Mouse (Mus musculus) cerebellum, adult (tissue): ENCODE results near the gene Spink4.

Source experiments
- ATAC-seq: cut with Nextera tagmentation; 2 replicates; pipeline ENCODE4 v1.9.2; 2017; ENCODE audit warnings: mild to moderate bottlenecking, moderate library complexity, mixed read lengths; ENCODE audit not compliant: insufficient number of reproducible peaks, low FRiP score, low TSS enrichment

The Spink4 gene

DNA sequence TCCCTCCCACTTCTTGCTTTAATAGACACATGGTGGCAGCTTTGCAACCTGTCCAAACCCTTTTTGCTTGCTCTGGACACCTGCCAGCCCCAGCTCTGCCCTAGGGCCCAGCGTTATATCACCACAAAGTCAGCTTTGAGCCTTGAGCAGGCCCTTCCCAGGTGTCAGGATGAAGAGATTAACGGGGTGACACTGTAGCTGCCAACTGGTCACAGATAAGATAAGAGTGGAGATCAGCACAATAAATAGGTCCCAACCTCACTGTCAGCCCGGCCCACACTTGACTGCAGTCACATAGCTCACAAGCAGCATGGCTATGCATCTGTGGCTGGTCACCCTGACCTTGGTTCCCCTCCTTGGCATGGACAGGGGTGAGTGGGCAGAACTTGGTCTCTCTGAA, at the start of gene Spink4:
Gene Spink4 (plus strand): TSS at position 268 of the 400 bp plus-strand sequence.
- no peak for ATAC-seq

GRCm38 (mm10) chr4:40870206-40870605, 49.6 kb upstream of the Spink4 start:
- no peak for ATAC-seq

GRCm38 (mm10) chr4:40872129-40872528, 47.7 kb upstream of the Spink4 start:
- no peak for ATAC-seq

DNA sequence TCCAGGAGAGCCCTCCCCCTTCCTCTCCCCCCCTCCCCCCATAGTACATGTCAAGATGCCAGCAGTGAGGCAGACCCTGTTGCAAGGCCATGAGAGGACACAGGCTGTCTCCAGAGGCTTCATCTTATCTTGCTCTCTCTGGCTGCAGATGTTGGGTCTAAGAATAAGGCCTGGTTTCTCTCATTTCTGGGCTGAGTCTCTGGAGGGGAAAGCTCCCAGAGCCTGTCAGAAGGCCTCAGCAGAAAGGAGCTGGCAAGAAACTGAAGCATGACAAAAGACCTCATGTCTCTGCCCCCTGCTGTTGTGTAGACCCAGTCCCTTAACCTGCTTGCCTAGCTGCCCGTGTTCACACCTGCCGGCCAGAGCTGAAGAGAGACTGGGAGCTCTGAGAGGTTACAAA, 46.5 kb upstream of the Spink4 start:
- no peak for ATAC-seq

- peak; percentile 53 for ATAC-seq
These were observed 45.7 kb upstream of the Spink4 start for GRCm38 (mm10) chr4:40874151-40874600.

- no peak for ATAC-seq
These were observed 44.9 kb upstream of the Spink4 start for GRCm38 (mm10) chr4:40874794-40875552.

- ATAC-seq = no peak
These were observed 44.0 kb upstream of the Spink4 start for GRCm38 (mm10) chr4:40875842-40876241.

DNA sequence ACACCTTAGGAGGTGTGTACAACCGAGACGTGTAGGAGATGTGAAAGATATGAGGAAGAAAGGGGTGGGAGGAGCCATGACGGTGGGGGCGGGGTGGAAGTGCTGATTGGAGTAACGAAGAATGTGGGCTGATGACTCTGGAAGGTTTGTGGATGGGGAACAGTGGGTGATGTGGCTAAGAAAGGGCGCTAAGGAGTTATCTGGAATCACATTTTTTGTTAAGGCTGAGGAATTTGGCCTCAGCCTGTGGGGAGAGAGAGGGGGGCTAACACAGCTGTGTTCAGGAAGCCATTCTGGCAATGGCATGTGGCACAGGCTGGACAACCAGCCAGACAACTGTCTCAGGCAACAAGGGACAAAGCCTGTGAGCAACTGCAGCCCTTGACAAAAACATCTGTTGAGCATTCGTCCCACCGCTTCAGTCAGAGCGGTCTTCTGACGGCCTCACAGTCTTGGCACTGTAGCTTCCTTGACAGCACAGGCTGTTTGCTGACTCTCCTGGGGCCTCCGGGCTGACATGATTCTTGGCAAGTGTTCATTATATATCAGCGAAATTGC, 43.0 kb upstream of the Spink4 start:
- no peak for ATAC-seq

GRCm38 (mm10) chr4:40877528-40877927, 42.3 kb upstream of the Spink4 start:
- ATAC-seq = no peak

- no peak for ATAC-seq
These were observed 36.7 kb upstream of the Spink4 start for GRCm38 (mm10) chr4:40883200-40883599.

DNA sequence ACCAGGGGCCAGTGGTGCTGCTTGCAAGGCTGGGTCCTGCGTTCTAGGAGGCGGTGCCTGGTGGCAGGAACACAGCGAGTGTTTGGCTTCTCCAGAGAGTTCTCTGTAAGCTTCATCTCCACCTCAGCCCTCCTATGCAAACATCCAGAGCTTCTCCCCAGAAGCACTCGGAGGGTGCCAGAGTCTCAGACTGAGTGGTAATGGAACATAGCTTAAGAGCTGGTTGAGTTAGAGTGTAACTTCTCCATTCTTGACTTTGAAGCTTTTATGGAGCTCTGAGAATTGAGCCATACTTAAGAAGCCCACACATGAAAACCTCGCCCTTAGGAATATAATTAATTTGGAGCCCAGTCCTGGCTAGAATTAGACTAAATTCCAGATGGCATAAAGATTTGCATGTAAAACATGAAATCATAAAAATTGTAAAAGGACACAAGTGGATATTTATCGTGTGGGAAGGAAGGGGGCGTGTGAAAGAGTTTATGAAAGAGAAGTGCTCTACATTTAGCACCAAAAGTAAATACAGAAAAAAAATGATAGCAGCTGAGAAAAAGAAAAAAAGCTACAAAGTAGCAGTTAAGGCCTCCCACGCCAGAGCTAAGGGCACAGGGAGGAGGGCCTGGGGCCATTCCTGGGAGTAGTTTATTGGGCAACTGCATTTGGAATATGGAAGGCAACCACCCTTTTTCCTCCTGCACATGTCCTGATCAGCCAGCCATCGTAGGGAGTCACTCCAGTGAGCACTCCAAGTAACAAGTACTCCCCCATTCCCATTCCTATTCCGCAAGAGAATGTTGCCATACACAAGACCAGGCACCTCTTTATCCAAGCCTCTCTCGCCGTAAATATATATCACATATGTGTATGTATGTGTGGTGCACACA, 35.3 kb upstream of the Spink4 start:
- no peak for ATAC-seq

DNA sequence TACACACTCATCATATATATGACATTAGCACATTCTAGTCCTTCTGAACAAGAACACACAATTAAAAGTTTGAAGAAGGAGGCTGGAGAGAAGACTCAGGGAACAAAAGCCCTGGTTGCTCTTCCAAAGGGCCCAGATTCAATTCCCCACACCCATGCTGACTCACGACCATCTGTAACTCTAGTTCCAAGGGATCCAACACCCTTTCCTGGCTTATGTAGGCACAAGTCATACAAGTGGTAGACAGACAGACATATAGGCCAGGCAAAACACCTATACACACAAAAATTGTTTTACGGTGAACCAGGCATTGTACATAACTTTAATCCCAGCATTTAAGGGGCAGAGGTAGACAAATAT, 34.7 kb upstream of the Spink4 start:
- ATAC-seq = no peak

DNA sequence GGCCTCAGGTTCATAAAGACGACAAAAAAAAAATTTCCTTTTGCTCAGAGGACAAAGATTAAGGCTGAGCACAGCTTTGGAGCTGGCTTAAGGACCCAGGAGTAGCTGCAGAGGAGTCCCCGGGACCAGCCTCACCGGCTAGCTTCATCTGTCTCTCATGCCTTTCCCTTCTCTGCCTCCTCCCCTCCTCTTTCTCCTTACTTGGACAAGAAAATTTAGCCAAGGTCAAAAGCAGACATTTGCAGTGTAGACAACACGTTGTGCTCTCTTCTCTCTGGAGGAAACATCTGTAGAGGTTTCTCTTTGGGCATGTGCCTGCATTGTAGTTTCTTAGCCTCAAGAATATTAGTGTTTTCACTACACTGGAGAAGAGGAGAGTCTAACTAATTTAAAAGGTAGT, 34.0 kb upstream of the Spink4 start:
- ATAC-seq = no peak

DNA sequence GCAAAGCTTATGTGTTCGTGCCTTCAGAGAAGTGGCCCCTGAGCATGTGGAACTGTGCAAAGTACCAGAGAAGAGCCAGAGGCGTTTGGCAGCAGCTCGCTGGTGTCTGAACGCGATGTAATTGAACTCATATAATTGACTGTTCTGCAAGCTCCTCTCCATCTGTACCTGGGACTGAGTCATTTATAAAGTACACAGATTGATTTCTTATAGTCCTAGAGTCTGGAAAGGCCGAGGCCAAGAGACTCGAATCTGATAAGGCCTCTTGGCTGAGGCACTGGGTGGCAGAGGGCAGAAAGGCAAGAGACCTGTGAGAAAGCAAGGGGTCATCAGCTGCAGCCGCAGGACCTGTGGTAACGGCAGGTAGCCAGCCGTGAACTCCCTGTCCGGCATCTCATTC, 31.0 kb upstream of the Spink4 start:
- no peak for ATAC-seq

DNA sequence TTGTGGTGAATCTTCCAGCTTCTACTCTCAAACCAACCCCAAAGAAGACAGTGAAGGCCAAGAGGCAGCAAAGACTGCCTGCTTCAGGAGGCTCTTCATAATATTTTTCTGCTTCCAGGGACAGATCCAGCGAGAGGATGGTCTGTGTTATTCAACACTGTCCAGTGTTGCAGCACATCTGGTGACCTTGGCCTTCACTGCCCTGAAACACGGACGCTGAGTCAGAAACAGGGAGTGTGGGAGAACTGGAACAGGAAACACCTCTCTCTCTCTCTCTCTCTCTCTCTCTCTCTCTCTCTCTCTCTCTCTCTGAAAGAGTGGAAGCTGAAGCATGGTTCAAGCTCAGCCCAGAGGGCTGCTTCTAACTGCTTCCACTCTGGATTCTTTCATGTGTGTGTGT, 30.6 kb upstream of the Spink4 start:
- no peak for ATAC-seq

DNA sequence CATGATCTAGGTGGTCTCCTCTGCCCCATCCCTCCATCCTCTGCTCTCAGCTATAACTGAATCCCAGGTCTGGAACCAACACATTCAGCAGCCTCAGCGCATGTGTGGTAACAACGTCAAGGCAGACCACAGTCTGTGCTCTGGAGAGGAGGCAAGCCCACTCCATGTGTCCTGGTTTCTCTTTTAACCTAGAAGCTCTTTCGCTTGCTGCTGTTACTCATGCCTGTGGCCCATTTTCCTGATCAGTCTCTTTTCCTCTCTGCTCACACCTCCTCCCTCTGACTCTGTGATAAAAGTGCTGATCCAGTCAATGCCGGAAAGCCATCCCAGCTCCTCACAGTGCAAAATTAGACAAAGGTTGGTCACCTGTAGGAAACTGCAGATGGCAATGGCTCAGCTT, 29.9 kb upstream of the Spink4 start:
- no peak for ATAC-seq

GRCm38 (mm10) chr4:40891206-40891605, 28.6 kb upstream of the Spink4 start:
- no peak for ATAC-seq

DNA sequence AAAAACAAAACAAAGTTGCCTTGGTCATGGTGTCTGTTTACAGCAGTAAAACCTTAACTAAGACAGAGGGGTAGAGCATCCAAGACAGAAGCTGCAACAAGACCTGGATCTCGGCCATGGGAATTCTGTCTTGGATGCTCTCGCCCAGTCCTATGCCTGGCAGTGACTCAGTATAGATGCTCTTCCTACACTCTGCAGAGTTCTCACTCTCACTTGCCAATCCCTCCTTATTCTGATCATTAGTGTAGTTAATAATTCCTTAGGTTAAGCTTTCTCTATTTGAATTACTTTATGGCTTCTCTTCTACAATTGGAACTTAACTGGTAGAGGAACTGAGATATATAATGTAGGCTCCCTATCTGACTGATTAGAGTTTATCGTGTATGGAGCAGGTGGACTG, 24.7 kb upstream of the Spink4 start:
- ATAC-seq = no peak

DNA sequence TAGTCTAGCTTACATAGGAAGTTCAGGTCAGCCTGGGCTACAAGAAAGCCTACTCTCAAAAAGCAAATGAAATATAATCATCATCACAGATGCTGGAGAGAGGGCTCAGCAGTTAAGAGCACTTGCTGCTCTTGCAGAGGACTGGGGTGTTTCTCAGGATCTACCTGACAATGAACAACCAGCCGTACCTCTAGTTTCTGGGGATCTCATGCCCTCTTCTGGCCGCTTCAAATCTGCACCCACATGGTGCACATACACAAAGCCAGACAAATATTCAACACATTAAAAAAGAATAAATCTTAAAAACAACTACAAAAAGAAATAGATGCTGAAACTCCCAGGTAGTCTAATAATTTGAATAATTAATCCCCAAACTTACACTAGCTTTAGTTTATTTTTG, 24.2 kb upstream of the Spink4 start:
- ATAC-seq = no peak

- ATAC-seq = no peak
These were observed 21.3 kb upstream of the Spink4 start for GRCm38 (mm10) chr4:40898476-40899044.

DNA sequence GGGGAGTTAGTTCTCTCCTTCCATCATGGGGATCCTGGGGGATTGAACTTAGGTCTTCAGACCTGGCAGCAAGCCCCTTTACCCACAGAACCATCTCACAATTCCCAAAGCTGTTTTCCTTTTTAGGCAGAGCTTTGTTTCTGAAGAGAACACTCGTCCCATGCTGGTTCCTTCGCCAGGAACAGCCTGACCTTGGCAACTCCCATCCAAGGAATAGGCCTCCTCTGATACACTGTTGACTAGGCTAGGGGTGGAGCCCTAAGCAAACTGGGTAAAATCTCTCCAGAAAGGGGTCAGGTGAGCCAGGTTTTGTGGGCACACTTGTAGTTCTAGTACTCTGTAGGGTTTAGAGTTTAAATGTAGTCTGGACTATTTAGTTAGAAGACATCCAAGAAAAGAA, 20.6 kb upstream of the Spink4 start:
- ATAC-seq = no peak
